Mouse (Mus musculus) forebrain, postnatal 0 days (tissue): Measurements from ENCODE around the gene Ccpg1os. TPM values are rescaled to one million over a fixed set of nuclear protein-coding genes. Genes with fewer than 3 reads are reported as not detected.

Source experiments
- ATAC-seq: fragments of 200-750 bp; cut with Nextera tagmentation; 2 replicates; pipeline ENCODE4 v1.8.0; 2017; ENCODE audit warnings: mild to moderate bottlenecking, moderate library complexity
- DNase-seq: peaks from one replicate; pipeline ENCODE4 v3.0.0-alpha.2; 2015
- H3K27ac ChIP-seq: fragments of 300-500 bp; sonication (generic); 2 replicates; pipeline ENCODE4 v1.5.1; 2014; ENCODE audit warnings: low read depth, mild to moderate bottlenecking, antibody characterized with exemption, low read length, moderate library complexity, mixed read lengths
- H3K27me3 ChIP-seq: fragments of 300-500 bp; sonication (generic); 2 replicates; pipeline ENCODE4 v1.6.1; 2014; ENCODE audit warnings: mild to moderate bottlenecking, low read length, mixed read lengths; ENCODE audit not compliant: insufficient read depth
- H3K36me3 ChIP-seq: fragments of 300-500 bp; sonication (generic); 2 replicates; pipeline ENCODE4 v1.6.1; 2014; ENCODE audit warnings: mild to moderate bottlenecking, moderate library complexity; ENCODE audit not compliant: insufficient read depth
- H3K4me1 ChIP-seq: fragments of 300-500 bp; sonication (generic); 2 replicates; pipeline ENCODE4 v1.6.1; 2014; ENCODE audit warnings: antibody characterized with exemption; ENCODE audit not compliant: insufficient read depth
- H3K4me2 ChIP-seq: fragments of 300-500 bp; sonication (generic); 2 replicates; pipeline ENCODE4 v1.6.1; 2014; ENCODE audit warnings: low read depth, mild to moderate bottlenecking, moderate library complexity
- H3K4me3 ChIP-seq: fragments of 300-500 bp; sonication (generic); 2 replicates; pipeline ENCODE4 v1.5.1; 2014; ENCODE audit warnings: low read depth, low read length, mixed read lengths
- H3K9ac ChIP-seq: fragments of 300-500 bp; sonication (generic); 2 replicates; pipeline ENCODE4 v1.6.1; 2014; ENCODE audit warnings: mild to moderate bottlenecking
- H3K9me3 ChIP-seq: fragments of 300-500 bp; sonication (generic); 2 replicates; pipeline ENCODE4 v1.6.1; 2016; ENCODE audit warnings: low read length
- CTCF ChIP-seq: sonication (generic); IDR thresholded peaks from 2 replicates; pipeline ENCODE4 v1.5.1; 2016; ENCODE audit warnings: antibody characterized with exemption, control low read depth, low read depth
- WGBS: fragments of 180-500 bp; shearing (Covaris S2); extraction: QIAGEN DNeasy Blood & Tissue Kit; methylation state at CpG from one replicate; pipeline ENCODE4 v1.1.7; 2014; 5-methylcytosine and 5-hydroxymethylcytosine counted together
- polyA plus RNA-seq: library from polyadenylated mRNA; unstranded; fragments of >200 nt; fragmentation: Nextera tagmentation; extraction: Ambion mirVana; gene quantifications from 2 replicates; pipeline ENCODE4 v1.2.1, GENCODE M21; 2015
- total RNA-seq: library from RNA; depleted of rRNA; stranded (reverse); fragments of >200 nt; gene quantifications from 2 replicates; pipeline ENCODE4 v1.2.3, GENCODE M21; 2014

Ccpg1os gene
- total and polyA plus RNA-seq, 2 experiments from 2014 or later, result 22.7 to 26.8 TPM

DNA sequence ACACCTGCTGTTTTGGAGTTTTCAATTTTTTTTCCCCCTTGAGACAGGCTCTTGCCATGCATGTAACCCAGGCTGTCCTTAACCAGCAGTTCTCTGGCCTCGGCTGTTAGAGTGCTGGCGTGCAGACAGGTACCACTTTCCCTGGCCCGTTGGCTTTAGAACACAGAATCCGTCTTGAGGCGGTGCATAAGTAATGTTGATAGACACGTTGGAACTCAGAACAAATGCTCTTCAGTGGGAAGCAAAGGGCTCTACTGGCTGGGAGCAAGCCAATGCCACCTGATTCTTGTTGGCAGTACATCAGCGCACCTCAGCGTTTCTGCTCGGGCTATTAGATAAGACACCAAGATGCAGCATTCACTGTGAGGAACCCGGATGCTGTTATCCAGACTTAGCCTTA lies 34.7 kb upstream of the Ccpg1os start:
- H3K4me3 ChIP-seq, result no peak overlapping the region
- 74% methylated on average over 10 of the region's 10 CpGs for WGBS
- no peak for TF ChIP-seq CTCF
- ATAC-seq (no peak), DNase-seq (no peak)
- no peaks in the 10 kb centered on the region for H3K9me3 ChIP-seq
- no peaks in the 10 kb centered on the region for H3K27me3 ChIP-seq
- no peaks in the 10 kb centered on the region for H3K4me1 ChIP-seq
- H3K36me3 ChIP-seq, result peaks cover 54% of the 10 kb centered on the region
- H3K27ac ChIP-seq, result no peak overlapping the region
- no peak overlapping the region for H3K9ac ChIP-seq
- no peak overlapping the region for H3K4me2 ChIP-seq

DNA sequence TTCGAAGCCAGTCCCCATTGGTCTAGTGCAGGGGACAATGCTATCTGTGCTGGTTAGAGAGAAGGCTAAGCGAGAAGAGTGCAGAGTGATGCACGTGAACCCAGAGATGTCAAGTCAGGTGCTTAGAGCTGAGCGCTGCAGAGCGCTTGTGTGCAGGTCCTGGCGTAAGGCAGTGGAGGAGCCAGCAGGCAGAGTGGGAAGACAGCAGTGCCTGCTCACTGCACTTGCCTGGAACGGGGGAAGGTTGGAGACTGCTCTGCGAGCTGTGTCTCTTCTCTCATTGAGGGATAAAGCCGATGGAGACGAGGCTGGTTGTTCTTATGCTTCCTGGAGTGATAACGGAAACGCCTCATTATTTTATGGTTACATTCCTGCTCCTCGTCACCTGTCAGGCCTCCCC lies 29.5 kb upstream of the Ccpg1os start:
- Histone ChIP-seq H3K27me3 (no peaks in the 10 kb centered on the region), H3K27ac (no peak overlapping the region), H3K9ac (no peak overlapping the region), H3K36me3 (peaks cover 90% of the 10 kb centered on the region), H3K9me3 (no peaks in the 10 kb centered on the region), H3K4me2 (no peak overlapping the region), H3K4me1 (no peaks in the 10 kb centered on the region), H3K4me3 (no peak overlapping the region)
- ATAC-seq (no peak), DNase-seq (no peak)
- WGBS, result 92% methylated on average over 13 of the region's 13 CpGs
- TF ChIP-seq CTCF, result no peak

DNA sequence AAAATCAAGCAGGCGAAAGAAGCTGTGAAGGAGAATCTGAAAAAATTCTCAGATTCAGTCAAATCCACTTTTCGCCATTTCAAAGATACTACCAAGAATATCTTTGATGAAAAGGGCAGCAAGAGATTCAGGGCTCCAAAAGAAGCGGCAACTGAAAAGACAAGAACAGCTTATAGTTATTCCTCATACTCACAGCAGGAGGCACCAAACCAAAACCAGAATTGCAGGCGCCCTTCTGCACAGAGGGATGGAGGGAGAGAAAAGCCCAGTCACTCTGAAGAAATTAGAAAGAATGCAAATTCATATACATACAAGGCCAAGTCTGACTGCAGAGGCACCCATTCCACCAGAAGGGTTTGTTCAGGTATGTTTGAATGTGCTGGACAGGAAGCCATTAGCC lies 27.4 kb upstream of the Ccpg1os start:
- peak; percentile 30; the same call in 1 of the 2 replicates for TF ChIP-seq CTCF
- Histone ChIP-seq H3K4me3 (no peak overlapping the region), H3K36me3 (peaks cover 74% of the 10 kb centered on the region), H3K27me3 (no peaks in the 10 kb centered on the region), H3K4me1 (no peaks in the 10 kb centered on the region), H3K9ac (no peak overlapping the region), H3K9me3 (no peaks in the 10 kb centered on the region), H3K27ac (no peak overlapping the region), H3K4me2 (no peak overlapping the region)
- DNase-seq (no peak), ATAC-seq (no peak)
- WGBS, result 90% methylated on average over 4 of the region's 4 CpGs

DNA sequence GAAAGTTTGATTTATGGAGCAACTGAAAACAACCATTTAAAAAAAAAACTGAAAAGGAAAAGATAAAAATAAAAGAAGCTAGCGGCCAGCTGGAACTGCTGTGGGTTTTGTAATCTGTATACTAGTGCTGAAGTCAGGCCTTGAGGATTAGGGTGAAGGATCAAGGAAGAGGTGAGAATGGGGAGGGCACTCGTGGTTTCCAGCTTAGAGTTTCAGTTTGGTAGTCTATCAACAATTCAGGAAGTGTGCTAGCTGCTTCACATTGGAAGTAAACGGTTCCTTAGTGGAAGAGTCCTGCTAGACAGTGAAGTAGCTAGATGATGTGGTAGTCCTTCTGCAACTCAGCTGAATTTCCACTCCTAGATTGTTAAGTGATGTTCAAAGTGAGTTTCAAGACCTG lies 23.2 kb upstream of the Ccpg1os start:
- no peak for TF ChIP-seq CTCF
- Histone ChIP-seq H3K27me3 (no peaks in the 10 kb centered on the region), H3K9ac (no peak overlapping the region), H3K4me3 (no peak overlapping the region), H3K36me3 (peaks cover 57% of the 10 kb centered on the region), H3K27ac (no peak overlapping the region), H3K9me3 (no peaks in the 10 kb centered on the region), H3K4me1 (no peaks in the 10 kb centered on the region), H3K4me2 (no peak overlapping the region)
- DNase-seq (no peak), ATAC-seq (no peak)
- WGBS, result 78% methylated on average over 3 of the region's 3 CpGs

DNA sequence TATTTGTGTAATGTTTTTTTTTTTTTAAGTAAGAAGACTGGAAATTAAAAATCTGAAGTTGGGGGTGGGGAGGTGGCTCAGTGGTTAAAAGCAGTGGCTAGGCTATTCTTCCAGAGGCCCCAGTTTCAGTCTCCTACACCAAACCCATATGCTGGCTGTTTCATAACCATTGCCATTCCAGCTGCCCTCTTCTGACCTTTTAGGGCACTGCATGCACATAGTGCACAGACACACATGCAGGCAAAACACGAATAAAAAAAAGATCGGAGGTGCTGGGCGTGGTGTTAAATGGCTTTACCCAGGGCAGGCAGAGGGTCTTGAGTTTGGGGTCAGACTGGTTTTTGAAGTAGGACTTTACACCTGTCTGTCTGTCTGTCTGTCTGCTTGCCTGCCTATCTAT lies 21.0 kb upstream of the Ccpg1os start:
- Histone ChIP-seq H3K36me3 (peaks cover 52% of the 10 kb centered on the region), H3K4me2 (no peak overlapping the region), H3K4me3 (no peak overlapping the region), H3K4me1 (no peaks in the 10 kb centered on the region), H3K9me3 (no peaks in the 10 kb centered on the region), H3K27ac (no peak overlapping the region), H3K27me3 (no peaks in the 10 kb centered on the region), H3K9ac (no peak overlapping the region)
- DNase-seq (no peak), ATAC-seq (no peak)
- 93% methylated on average over 3 of the region's 3 CpGs for WGBS
- peak; percentile 41 for TF ChIP-seq CTCF

DNA sequence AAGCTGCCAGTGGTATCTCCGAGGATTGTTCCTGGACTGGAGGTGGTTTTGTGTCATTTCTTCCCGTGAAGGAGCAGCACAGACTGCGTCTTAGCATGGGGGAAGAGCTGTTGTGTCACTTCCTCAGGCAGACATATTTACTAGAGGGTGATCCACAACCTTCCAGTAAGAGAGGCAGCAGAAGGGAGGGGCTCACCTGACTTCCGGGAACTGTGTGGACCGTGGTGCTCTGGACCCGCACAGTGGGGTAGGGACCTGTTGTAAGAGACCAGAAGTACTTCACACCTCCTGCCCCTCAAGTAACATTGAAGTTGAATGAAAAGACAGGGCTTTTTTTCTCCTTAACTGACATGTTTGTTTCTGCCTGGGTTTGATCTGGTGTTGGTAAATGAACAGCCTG lies 19.9 kb upstream of the Ccpg1os start:
- Histone ChIP-seq H3K4me2 (no peak overlapping the region), H3K27me3 (no peaks in the 10 kb centered on the region), H3K9ac (no peak overlapping the region), H3K27ac (no peak overlapping the region), H3K4me3 (no peak overlapping the region), H3K4me1 (no peaks in the 10 kb centered on the region), H3K9me3 (no peaks in the 10 kb centered on the region), H3K36me3 (peaks cover 48% of the 10 kb centered on the region)
- ATAC-seq (no peak), DNase-seq (no peak)
- 83% methylated on average over 6 of the region's 6 CpGs for WGBS
- no peak for TF ChIP-seq CTCF

DNA sequence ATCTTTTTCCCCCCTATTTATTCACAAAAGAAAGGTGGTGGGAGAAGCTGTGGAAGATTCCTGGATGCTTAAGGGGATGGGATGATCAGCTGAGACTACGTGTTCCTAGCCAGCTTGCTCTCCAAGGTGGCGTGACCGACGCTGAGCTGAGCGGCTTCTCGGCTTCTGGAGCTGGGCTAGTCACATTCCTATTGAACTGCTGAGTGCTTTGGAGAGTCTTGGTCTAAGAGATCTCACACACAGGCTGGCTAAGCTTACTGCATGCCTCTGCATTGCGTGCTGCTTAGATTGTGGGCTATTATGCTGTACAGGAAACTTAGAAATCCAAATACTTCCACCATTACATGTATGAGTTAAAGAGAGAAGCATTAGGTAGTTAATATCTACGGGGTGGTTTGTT lies 18.9 kb upstream of the Ccpg1os start:
- no peaks in the 10 kb centered on the region for H3K9me3 ChIP-seq
- ATAC-seq, result no peak
- WGBS, result 89% methylated on average over 8 of the region's 8 CpGs
- TF ChIP-seq CTCF, result no peak
- H3K4me2 ChIP-seq, result no peak overlapping the region
- DNase-seq, result no peak
- no peak overlapping the region for H3K9ac ChIP-seq
- H3K36me3 ChIP-seq, result peaks cover 48% of the 10 kb centered on the region
- H3K4me1 ChIP-seq, result no peaks in the 10 kb centered on the region
- no peak overlapping the region for H3K27ac ChIP-seq
- H3K27me3 ChIP-seq, result no peaks in the 10 kb centered on the region
- no peak overlapping the region for H3K4me3 ChIP-seq

DNA sequence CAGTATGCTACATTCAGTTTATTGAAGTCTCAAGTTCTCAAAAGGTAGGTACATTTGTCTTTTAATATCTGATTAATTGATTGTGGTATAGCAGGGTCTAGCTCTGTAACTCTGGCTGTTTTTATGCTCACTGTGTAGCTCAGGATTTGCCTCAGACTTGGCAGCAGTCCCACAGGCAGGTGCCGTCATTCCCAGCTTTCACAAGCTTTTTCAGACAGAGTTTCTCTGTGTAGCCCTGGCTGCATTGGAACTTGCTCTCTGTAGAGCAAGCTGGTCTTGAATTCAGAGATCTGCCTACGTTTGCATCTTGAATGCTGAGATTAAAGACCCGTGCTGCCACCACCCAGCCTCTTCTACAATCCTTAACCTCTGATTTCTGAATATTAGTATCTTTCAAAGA lies 17.0 kb upstream of the Ccpg1os start:
- no peak for TF ChIP-seq CTCF
- no peak overlapping the region for H3K9ac ChIP-seq
- H3K4me3 ChIP-seq, result no peak overlapping the region
- H3K27ac ChIP-seq, result no peak overlapping the region
- no peak overlapping the region for H3K4me2 ChIP-seq
- 47% methylated on average over 3 of the region's 3 CpGs for WGBS
- H3K27me3 ChIP-seq, result no peaks in the 10 kb centered on the region
- DNase-seq (no peak), ATAC-seq (no peak)
- no peaks in the 10 kb centered on the region for H3K4me1 ChIP-seq
- no peaks in the 10 kb centered on the region for H3K9me3 ChIP-seq
- H3K36me3 ChIP-seq, result peaks cover 43% of the 10 kb centered on the region
